Mouse (Mus musculus): ENCODE data around the gene Tor1a. TPM values are rescaled to one million over a fixed set of nuclear protein-coding genes. Genes with fewer than 3 reads are reported as not detected.

The Tor1a gene
- polyA plus RNA-seq, 1 experiment from 2014 or later: 57.5 TPM

- Histone ChIP-seq H3K4me3 (ENCODE audit: low read depth, low read length) (no peak overlapping the region), H3K4me2 (replicated peaks; ENCODE audit: low read depth, low read length) (no peak overlapping the region), H3K36me3 (ENCODE audit: insufficient read depth, low read length) (no peaks in the 10 kb centered on the region), H3K27ac (ENCODE audit: low read length) (no peak overlapping the region), H3K4me1 (ENCODE audit: insufficient read depth, low read depth, low read length) (peaks cover 15% of the 10 kb centered on the region), H3K27me3 (replicated peaks; ENCODE audit: insufficient read depth, low read length) (no peaks in the 10 kb centered on the region), H3K9me3 (ENCODE audit: low read length) (no peaks in the 10 kb centered on the region), H3K9ac (replicated peaks; ENCODE audit: low read depth) (no peak overlapping the region)
- DNase-seq (ENCODE audit: low spot score) (no peak), ATAC-seq (no peak)
- 86% methylated on average over 5 of the region's 5 CpGs for WGBS
- no peak for TF ChIP-seq CTCF (IDR thresholded peaks at IDR 0.05)
- TF ChIP-seq EP300 (IDR thresholded peaks at IDR 0.05): no peak
These were observed 52.4 kb downstream of the Tor1a start for GRCm38 (mm10) chr2:30915376-30915775.

DNA sequence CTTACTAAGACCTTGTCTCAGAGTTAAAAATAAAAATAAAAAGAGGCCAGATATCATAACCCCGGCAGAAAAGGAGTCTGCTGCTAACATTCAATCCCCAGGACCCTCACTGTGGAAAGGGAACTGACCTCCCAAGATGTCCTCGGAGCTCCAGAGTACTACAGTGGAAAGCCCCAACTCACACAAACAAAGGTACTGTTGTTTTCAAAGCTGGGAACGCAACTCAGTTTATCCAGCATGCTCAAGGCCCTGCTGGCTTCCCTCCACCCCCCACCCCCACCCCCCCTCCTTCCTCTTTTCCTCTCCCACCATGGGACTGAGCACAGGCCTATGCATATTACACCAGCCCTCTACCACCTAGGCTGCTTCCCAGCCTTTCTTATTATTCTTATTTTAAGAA lies 52.9 kb downstream of the Tor1a start:
- no peak for TF ChIP-seq CTCF (IDR thresholded peaks at IDR 0.05)
- no peak for TF ChIP-seq EP300 (IDR thresholded peaks at IDR 0.05)
- DNase-seq (ENCODE audit: low spot score): no peak
- peaks cover 15% of the 10 kb centered on the region for H3K4me1 ChIP-seq (ENCODE audit: insufficient read depth, low read depth, low read length)
- no peaks in the 10 kb centered on the region for H3K9me3 ChIP-seq (ENCODE audit: low read length)
- no peak overlapping the region for H3K27ac ChIP-seq (ENCODE audit: low read length)
- no peak overlapping the region for H3K9ac ChIP-seq (replicated peaks; ENCODE audit: low read depth)
- 63% methylated on average over 3 of the region's 3 CpGs for WGBS
- no peaks in the 10 kb centered on the region for H3K36me3 ChIP-seq (ENCODE audit: insufficient read depth, low read length)
- no peak overlapping the region for H3K4me3 ChIP-seq (ENCODE audit: low read depth, low read length)
- no peaks in the 10 kb centered on the region for H3K27me3 ChIP-seq (replicated peaks; ENCODE audit: insufficient read depth, low read length)
- no peak for ATAC-seq
- no peak overlapping the region for H3K4me2 ChIP-seq (replicated peaks; ENCODE audit: low read depth, low read length)

- no peak for ATAC-seq
- Histone ChIP-seq H3K4me2 (replicated peaks; ENCODE audit: low read depth, low read length) (no peak overlapping the region), H3K27ac (ENCODE audit: low read length) (peak overlapping the region; percentile 47), H3K27me3 (replicated peaks; ENCODE audit: insufficient read depth, low read length) (no peaks in the 10 kb centered on the region), H3K9me3 (ENCODE audit: low read length) (no peaks in the 10 kb centered on the region), H3K9ac (replicated peaks; ENCODE audit: low read depth) (no peak overlapping the region), H3K4me3 (ENCODE audit: low read depth, low read length) (no peak overlapping the region), H3K36me3 (ENCODE audit: insufficient read depth, low read length) (no peaks in the 10 kb centered on the region), H3K4me1 (ENCODE audit: insufficient read depth, low read depth, low read length) (peaks cover 11% of the 10 kb centered on the region; the same call in 1 of the 2 replicates)
- no peak for DNase-seq (ENCODE audit: low spot score)
- WGBS: 78% methylated on average over 8 of the region's 8 CpGs
- no peak for TF ChIP-seq EP300 (IDR thresholded peaks at IDR 0.05)
- no peak for TF ChIP-seq CTCF (IDR thresholded peaks at IDR 0.05)
These were observed 54.7 kb downstream of the Tor1a start for GRCm38 (mm10) chr2:30913022-30913421.

DNA sequence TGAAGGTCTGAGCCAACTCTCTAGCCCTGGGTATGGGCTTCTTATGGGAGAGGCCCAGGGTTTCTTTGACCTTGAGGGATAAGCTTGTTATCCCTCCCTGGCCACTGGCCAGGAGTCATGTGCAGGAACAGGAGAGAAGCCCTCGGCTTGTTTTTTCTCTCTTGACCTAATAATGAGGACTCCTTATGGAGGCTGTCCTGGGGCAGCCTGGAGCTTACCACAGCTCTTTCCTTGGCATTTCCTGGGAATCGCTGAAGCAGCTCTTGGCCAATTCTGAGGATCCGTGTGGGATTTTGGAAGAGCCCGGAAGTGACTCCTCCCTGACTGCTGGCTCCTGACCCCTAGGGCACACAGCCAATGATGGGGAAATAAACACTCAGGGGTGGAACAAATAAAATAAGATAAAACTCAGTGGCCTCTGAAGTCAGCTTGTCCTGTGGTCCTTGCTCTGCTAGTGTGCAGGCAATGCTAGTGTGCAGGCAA lies 55.4 kb downstream of the Tor1a start:
- Histone ChIP-seq H3K27me3 (replicated peaks; ENCODE audit: insufficient read depth, low read length) (no peaks in the 10 kb centered on the region), H3K9me3 (ENCODE audit: low read length) (no peaks in the 10 kb centered on the region), H3K36me3 (ENCODE audit: insufficient read depth, low read length) (no peaks in the 10 kb centered on the region), H3K27ac (ENCODE audit: low read length) (peak overlapping the region; percentile 47), H3K4me2 (replicated peaks; ENCODE audit: low read depth, low read length) (no peak overlapping the region), H3K4me1 (ENCODE audit: insufficient read depth, low read depth, low read length) (peaks cover 11% of the 10 kb centered on the region; the same call in 1 of the 2 replicates), H3K9ac (replicated peaks; ENCODE audit: low read depth) (no peak overlapping the region), H3K4me3 (ENCODE audit: low read depth, low read length) (no peak overlapping the region)
- peak; percentile 90 for DNase-seq (ENCODE audit: low spot score)
- TF ChIP-seq EP300 (IDR thresholded peaks at IDR 0.05) (peak; percentile 90), CTCF (IDR thresholded peaks at IDR 0.05) (no peak)
- 22% methylated on average over 4 of the region's 4 CpGs for WGBS
- ATAC-seq: peak; percentile 90

Other genes starting within 250 kb of the Tor1a start
- 0.47 and 0.94 TPM in 2 replicates for gene 1700001O22Rik, start 164.3 kb downstream of the Tor1a start, polyA plus RNA-seq (2015; fragmentation: Nextera tagmentation; extraction: Ambion mirVana)
- gene Ntmt1, start 160.1 kb downstream of the Tor1a start, polyA plus RNA-seq (2015; fragmentation: Nextera tagmentation; extraction: Ambion mirVana): 49.4 and 50.7 TPM in 2 replicates
- 24.9 and 26.1 TPM in 2 replicates for gene Asb6, start 137.6 kb downstream of the Tor1a start, polyA plus RNA-seq (2015; fragmentation: Nextera tagmentation; extraction: Ambion mirVana)
- gene Prrx2, start 133.0 kb downstream of the Tor1a start, polyA plus RNA-seq (2015; fragmentation: Nextera tagmentation; extraction: Ambion mirVana): 2.9 and 4.3 TPM in 2 replicates
- 20.0 and 29.8 TPM in 2 replicates for gene Ptges, start 38.1 kb downstream of the Tor1a start, polyA plus RNA-seq (2015; fragmentation: Nextera tagmentation; extraction: Ambion mirVana)
- 23.3 and 24.6 TPM in 2 replicates for gene Tor1b, start 15.0 kb downstream of the Tor1a start, polyA plus RNA-seq (2015; fragmentation: Nextera tagmentation; extraction: Ambion mirVana)
- 41.0 and 43.6 TPM in 2 replicates for gene BC005624, start 14.3 kb upstream of the Tor1a start, polyA plus RNA-seq (2015; fragmentation: Nextera tagmentation; extraction: Ambion mirVana)
- 8.4 and 9.6 TPM in 2 replicates for gene Usp20, start 14.3 kb upstream of the Tor1a start, polyA plus RNA-seq (2015; fragmentation: Nextera tagmentation; extraction: Ambion mirVana)
- gene Fnbp1, start 174.1 kb upstream of the Tor1a start, polyA plus RNA-seq (2015; fragmentation: Nextera tagmentation; extraction: Ambion mirVana): 7.2 and 10.0 TPM in 2 replicates
- gene Gpr107, start 184.4 kb upstream of the Tor1a start, polyA plus RNA-seq (2015; fragmentation: Nextera tagmentation; extraction: Ambion mirVana): 26.2 TPM in 2 replicates

Data from lung, postnatal 0 days (tissue).